Mouse (Mus musculus) cortical plate, adult 2 months (tissue): ENCODE measurements around the gene Enah.

Source experiments
- CTCF ChIP-seq: fragments of 200-500 bp; IDR thresholded peaks from 2 replicates; pipeline ENCODE4 v1.5.1; 2011; ENCODE audit warnings: mild to moderate bottlenecking, control low read depth, low read length; ENCODE audit not compliant: insufficient read depth; ENCODE audit errors: extremely low read depth
- POLR2A ChIP-seq: fragments of 200-500 bp; IDR thresholded peaks from 2 replicates; pipeline ENCODE4 v1.6.1; 2011; ENCODE audit warnings: mild to moderate bottlenecking, low read length, control low read depth; ENCODE audit not compliant: insufficient read depth; ENCODE audit errors: extremely low read depth

GRCm38 (mm10) chr1:181988367-181988766 is 31.4 kb downstream of the Enah start:
- no peak for TF ChIP-seq POLR2A
- no peak for TF ChIP-seq CTCF
